Mouse (Mus musculus): ENCODE measurements around the gene Olfr818. TPM values are rescaled to one million over a fixed set of nuclear protein-coding genes. Genes with fewer than 3 reads are reported as not detected.
"Not testable (repeated sequence)": the region's sequence is repeated elsewhere in the genome, so short reads cannot be mapped to it uniquely, and the experiment has no call there.

Gene Olfr818
- not detected in 2 replicates for polyA plus RNA-seq (2014; fragmentation: Nextera tagmentation; extraction: Ambion mirVana)

DNA sequence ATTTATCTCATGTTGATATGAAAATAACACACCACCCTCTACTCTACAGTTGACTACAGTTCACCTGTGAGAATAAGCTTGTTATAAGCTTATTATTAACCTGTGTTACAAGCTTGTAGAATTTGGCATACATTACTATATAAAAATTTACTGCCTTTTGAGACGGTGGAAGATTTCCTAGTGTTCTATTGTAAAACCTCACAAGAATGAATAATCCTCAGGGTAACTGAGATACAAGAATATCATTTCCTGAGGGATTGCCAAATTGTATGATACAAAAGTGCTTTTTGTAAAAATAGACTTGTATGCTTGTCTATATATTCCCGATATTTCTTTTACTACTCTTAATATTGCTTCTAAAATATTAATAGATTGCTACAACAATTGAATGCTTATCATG, at the start of gene Olfr818:
TSS of gene Olfr818 (minus strand) at position 101 of the 400 bp plus-strand sequence.
- 87% methylated on average over 2 of the region's 2 CpGs for WGBS
- Histone ChIP-seq H3K27ac (ENCODE audit: low read depth, low read length) (no peak within 1 kb of the TSS), H3K9me3 (ENCODE audit: control insufficient read depth, low read length) (no peaks in the 10 kb centered on the region), H3K36me3 (ENCODE audit: control insufficient read depth, insufficient read depth, low read length) (no peaks in the 10 kb centered on the region), H3K4me1 (replicated peaks; ENCODE audit: control insufficient read depth, insufficient read depth, low read length) (no peaks in the 10 kb centered on the region), H3K27me3 (replicated peaks; ENCODE audit: control insufficient read depth, insufficient read depth, low read length) (no peaks in the 10 kb centered on the region), H3K9ac (ENCODE audit: low read depth, low read length) (no peak within 1 kb of the TSS), H3K4me2 (no peak within 1 kb of the TSS), H3K4me3 (ENCODE audit: low read depth, low read length) (no peak within 1 kb of the TSS)
- no peak for DNase-seq (ENCODE audit: low spot score)
- no peak for ATAC-seq (replicated peaks; ENCODE audit: low FRiP score)

DNA sequence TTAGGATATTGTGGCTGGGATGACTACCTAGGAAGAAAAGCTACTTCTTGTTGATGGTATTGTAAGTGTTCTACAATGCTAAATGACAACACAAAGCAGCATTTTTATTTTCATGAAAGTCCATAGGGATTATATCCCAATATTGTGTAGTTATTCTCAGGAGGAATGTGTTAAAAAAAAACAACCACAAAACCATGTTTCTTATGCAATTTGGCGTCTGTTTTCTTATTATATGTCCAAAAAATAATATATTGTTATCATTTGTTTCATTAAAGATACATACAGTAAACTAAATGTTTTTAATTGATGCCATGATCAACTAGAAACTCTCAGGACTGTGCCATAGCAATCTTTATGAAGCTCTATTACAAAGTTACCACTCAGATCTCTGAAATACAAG, 36.1 kb upstream of the Olfr818 start, which contains the start of gene Gm10310:
TSS of gene Gm10310 (minus strand) at position 101 of the 400 bp plus-strand sequence.
- H3K27me3 ChIP-seq (replicated peaks; ENCODE audit: control insufficient read depth, insufficient read depth, low read length); H3K4me2 ChIP-seq; H3K9ac ChIP-seq (ENCODE audit: low read depth, low read length); DNase-seq (ENCODE audit: low spot score); ATAC-seq (replicated peaks; ENCODE audit: low FRiP score); H3K4me1 ChIP-seq (replicated peaks; ENCODE audit: control insufficient read depth, insufficient read depth, low read length); H3K9me3 ChIP-seq (ENCODE audit: control insufficient read depth, low read length); H3K27ac ChIP-seq (ENCODE audit: low read depth, low read length); H3K4me3 ChIP-seq (ENCODE audit: low read depth, low read length); H3K36me3 ChIP-seq (ENCODE audit: control insufficient read depth, insufficient read depth, low read length): not testable (repeated sequence)
- WGBS = no CpG with 5 or more reads among the region's 1 CpGs

DNA sequence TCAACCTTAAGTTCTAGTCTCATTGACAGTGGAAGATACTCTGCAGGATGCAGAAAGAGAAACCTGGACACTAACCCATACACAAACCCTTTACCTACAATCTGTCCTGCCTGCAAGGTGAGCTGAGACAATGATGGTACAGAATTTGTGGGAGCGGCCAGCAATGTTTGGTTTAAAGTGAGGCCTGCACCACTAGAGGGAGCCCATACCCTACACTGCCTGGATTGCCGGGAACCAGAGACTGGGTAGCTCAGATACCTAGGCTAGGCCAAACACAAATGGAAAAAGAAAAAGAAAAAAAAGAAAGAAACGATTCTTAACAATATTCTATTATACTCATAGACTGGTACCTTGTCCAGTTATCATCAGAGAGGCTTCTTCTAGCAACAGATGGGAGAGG, 33.0 kb upstream of the Olfr818 start:
- no CpG with 5 or more reads among the region's 3 CpGs for WGBS
- ATAC-seq (replicated peaks; ENCODE audit: low FRiP score); H3K4me3 ChIP-seq (ENCODE audit: low read depth, low read length); DNase-seq (ENCODE audit: low spot score); H3K4me1 ChIP-seq (replicated peaks; ENCODE audit: control insufficient read depth, insufficient read depth, low read length); H3K36me3 ChIP-seq (ENCODE audit: control insufficient read depth, insufficient read depth, low read length); H3K4me2 ChIP-seq; H3K27ac ChIP-seq (ENCODE audit: low read depth, low read length); H3K27me3 ChIP-seq (replicated peaks; ENCODE audit: control insufficient read depth, insufficient read depth, low read length); H3K9ac ChIP-seq (ENCODE audit: low read depth, low read length); H3K9me3 ChIP-seq (ENCODE audit: control insufficient read depth, low read length): not testable (repeated sequence)

DNA sequence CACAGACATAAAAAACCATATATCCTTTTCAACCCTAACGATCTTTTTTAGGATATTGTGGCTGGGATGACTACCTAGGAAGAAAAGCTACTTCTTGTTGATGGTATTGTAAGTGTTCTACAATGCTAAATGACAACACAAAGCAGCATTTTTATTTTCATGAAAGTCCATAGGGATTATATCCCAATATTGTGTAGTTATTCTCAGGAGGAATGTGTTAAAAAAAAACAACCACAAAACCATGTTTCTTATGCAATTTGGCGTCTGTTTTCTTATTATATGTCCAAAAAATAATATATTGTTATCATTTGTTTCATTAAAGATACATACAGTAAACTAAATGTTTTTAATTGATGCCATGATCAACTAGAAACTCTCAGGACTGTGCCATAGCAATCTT, 27.1 kb upstream of the Olfr818 start, which contains the start of gene Olfr247:
TSS of gene Olfr247 (minus strand) at position 101 of the 400 bp plus-strand sequence.
- not testable (repeated sequence) for H3K4me3 ChIP-seq (ENCODE audit: low read depth, low read length); DNase-seq (ENCODE audit: low spot score); ATAC-seq (replicated peaks; ENCODE audit: low FRiP score); H3K9me3 ChIP-seq (ENCODE audit: control insufficient read depth, low read length); H3K27ac ChIP-seq (ENCODE audit: low read depth, low read length); H3K27me3 ChIP-seq (replicated peaks; ENCODE audit: control insufficient read depth, insufficient read depth, low read length); H3K9ac ChIP-seq (ENCODE audit: low read depth, low read length); H3K36me3 ChIP-seq (ENCODE audit: control insufficient read depth, insufficient read depth, low read length); H3K4me1 ChIP-seq (replicated peaks; ENCODE audit: control insufficient read depth, insufficient read depth, low read length); H3K4me2 ChIP-seq
- no CpG with 5 or more reads among the region's 2 CpGs for WGBS

DNA sequence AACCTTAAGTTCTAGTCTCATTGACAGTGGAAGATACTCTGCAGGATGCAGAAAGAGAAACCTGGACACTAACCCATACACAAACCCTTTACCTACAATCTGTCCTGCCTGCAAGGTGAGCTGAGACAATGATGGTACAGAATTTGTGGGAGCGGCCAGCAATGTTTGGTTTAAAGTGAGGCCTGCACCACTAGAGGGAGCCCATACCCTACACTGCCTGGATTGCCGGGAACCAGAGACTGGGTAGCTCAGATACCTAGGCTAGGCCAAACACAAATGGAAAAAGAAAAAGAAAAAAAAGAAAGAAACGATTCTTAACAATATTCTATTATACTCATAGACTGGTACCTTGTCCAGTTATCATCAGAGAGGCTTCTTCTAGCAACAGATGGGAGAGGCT, 24.1 kb upstream of the Olfr818 start:
- ATAC-seq (replicated peaks; ENCODE audit: low FRiP score); DNase-seq (ENCODE audit: low spot score): not testable (repeated sequence)
- no CpG with 5 or more reads among the region's 3 CpGs for WGBS

DNA sequence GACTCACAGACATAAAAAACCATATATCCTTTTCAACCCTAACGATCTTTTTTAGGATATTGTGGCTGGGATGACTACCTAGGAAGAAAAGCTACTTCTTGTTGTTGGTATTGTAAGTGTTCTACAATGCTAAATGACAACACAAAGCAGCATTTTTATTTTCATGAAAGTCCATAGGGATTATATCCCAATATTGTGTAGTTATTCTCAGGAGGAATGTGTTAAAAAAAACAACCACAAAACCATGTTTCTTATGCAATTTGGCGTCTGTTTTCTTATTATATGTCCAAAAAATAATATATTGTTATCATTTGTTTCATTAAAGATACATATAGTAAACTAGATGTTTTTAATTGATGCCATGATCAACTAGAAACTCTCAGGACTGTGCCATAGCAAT, 18.3 kb upstream of the Olfr818 start, which contains the start of gene Olfr819:
TSS of gene Olfr819 (minus strand) at position 101 of the 400 bp plus-strand sequence.
- WGBS = 75% methylated on average over 2 of the region's 2 CpGs
- not testable (repeated sequence) for H3K27ac ChIP-seq (ENCODE audit: low read depth, low read length); ATAC-seq (replicated peaks; ENCODE audit: low FRiP score)

More for the DNA sequence above, 24.1 kb upstream of the Olfr818 start:
- H3K27ac ChIP-seq (ENCODE audit: low read depth, low read length); H3K4me2 ChIP-seq; H3K9me3 ChIP-seq (ENCODE audit: control insufficient read depth, low read length); H3K27me3 ChIP-seq (replicated peaks; ENCODE audit: control insufficient read depth, insufficient read depth, low read length); H3K36me3 ChIP-seq (ENCODE audit: control insufficient read depth, insufficient read depth, low read length); H3K4me3 ChIP-seq (ENCODE audit: low read depth, low read length); H3K9ac ChIP-seq (ENCODE audit: low read depth, low read length); H3K4me1 ChIP-seq (replicated peaks; ENCODE audit: control insufficient read depth, insufficient read depth, low read length): not testable (repeated sequence)

DNA sequence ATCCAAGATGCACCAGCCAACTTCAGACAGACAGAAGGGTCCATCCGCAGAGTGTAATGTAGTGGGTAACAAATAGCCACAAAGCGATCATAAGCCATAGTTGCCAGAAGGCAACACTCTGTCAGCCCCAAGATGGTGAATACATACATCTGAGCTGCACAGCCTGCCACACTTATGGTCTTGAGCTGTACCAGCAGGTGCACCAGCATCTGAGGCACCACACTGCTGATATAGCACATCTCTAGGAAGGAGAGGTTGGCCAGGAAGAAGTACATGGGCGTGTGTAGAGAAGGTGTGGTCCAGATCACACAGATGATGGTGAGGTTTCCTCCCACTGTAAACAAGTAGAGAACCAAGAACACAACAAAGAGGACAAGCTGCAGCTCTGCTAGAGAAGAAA, 17.3 kb upstream of the Olfr818 start:
- DNase-seq (ENCODE audit: low spot score); H3K9ac ChIP-seq (ENCODE audit: low read depth, low read length); H3K27me3 ChIP-seq (replicated peaks; ENCODE audit: control insufficient read depth, insufficient read depth, low read length); H3K4me1 ChIP-seq (replicated peaks; ENCODE audit: control insufficient read depth, insufficient read depth, low read length); H3K4me2 ChIP-seq; ATAC-seq (replicated peaks; ENCODE audit: low FRiP score); H3K9me3 ChIP-seq (ENCODE audit: control insufficient read depth, low read length); H3K4me3 ChIP-seq (ENCODE audit: low read depth, low read length); H3K36me3 ChIP-seq (ENCODE audit: control insufficient read depth, insufficient read depth, low read length); H3K27ac ChIP-seq (ENCODE audit: low read depth, low read length): not testable (repeated sequence)
- 97% methylated on average over 2 of the region's 3 CpGs for WGBS

More for the DNA sequence above, 18.3 kb upstream of the Olfr818 start, which contains the start of gene Olfr819:
- H3K9ac ChIP-seq (ENCODE audit: low read depth, low read length); H3K4me2 ChIP-seq; DNase-seq (ENCODE audit: low spot score); H3K9me3 ChIP-seq (ENCODE audit: control insufficient read depth, low read length); H3K27me3 ChIP-seq (replicated peaks; ENCODE audit: control insufficient read depth, insufficient read depth, low read length); H3K4me3 ChIP-seq (ENCODE audit: low read depth, low read length); H3K4me1 ChIP-seq (replicated peaks; ENCODE audit: control insufficient read depth, insufficient read depth, low read length); H3K36me3 ChIP-seq (ENCODE audit: control insufficient read depth, insufficient read depth, low read length): not testable (repeated sequence)

DNA sequence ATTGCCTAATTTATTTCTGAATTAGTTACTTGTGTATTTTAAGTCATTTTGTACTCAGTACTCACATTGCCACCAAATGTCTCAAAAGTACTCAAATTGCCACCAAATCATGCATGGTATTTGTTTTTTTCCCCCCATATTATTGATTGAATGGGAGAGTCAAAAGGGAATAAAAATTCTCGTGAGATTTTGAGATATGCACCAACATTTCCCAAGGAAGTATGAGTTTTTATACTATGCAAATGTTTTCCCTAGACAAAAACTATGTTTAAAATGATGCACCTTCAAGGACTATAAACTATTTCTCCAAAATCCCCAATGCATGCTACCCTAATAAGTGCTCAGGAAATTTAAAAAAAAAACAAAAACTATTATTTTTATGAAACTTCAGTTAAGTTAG, 33.4 kb downstream of the Olfr818 start, which contains the start of gene Olfr816:
TSS of gene Olfr816 (minus strand) at position 101 of the 400 bp plus-strand sequence.
- Histone ChIP-seq H3K4me2 (no peak within 1 kb of the TSS), H3K9ac (ENCODE audit: low read depth, low read length) (no peak within 1 kb of the TSS), H3K9me3 (ENCODE audit: control insufficient read depth, low read length) (no peaks in the 10 kb centered on the region), H3K4me3 (ENCODE audit: low read depth, low read length) (no peak within 1 kb of the TSS), H3K27me3 (replicated peaks; ENCODE audit: control insufficient read depth, insufficient read depth, low read length) (no peaks in the 10 kb centered on the region), H3K4me1 (replicated peaks; ENCODE audit: control insufficient read depth, insufficient read depth, low read length) (no peaks in the 10 kb centered on the region), H3K27ac (ENCODE audit: low read depth, low read length) (no peak within 1 kb of the TSS), H3K36me3 (ENCODE audit: control insufficient read depth, insufficient read depth, low read length) (no peaks in the 10 kb centered on the region)
- ATAC-seq (replicated peaks; ENCODE audit: low FRiP score) = no peak
- DNase-seq (ENCODE audit: low spot score) = no peak
- WGBS = 40% methylated on average over 1 of the region's 1 CpGs

DNA sequence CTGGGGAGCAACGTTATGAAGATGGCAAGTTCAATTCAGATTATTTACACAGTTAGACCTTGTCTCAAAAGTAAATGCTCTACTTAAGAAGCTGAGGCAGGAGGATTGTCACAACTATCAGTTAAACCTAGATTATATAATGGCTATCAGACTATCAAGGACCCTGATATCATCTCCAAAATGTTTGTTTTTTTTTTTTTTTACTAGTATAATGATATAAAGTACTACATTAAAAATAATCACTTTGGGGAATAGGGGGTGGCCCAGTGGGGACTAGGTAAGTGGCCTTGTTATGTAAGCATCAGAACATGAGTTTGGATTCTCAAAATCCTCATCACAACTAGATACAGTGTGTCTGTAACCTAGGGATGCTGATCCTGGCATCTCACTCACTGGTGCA, 43.1 kb downstream of the Olfr818 start, which contains the start of gene Olfr815:
TSS of gene Olfr815 (minus strand) at position 101 of the 400 bp plus-strand sequence.
- not testable (repeated sequence) for H3K4me2 ChIP-seq; H3K9me3 ChIP-seq (ENCODE audit: control insufficient read depth, low read length); H3K4me3 ChIP-seq (ENCODE audit: low read depth, low read length); DNase-seq (ENCODE audit: low spot score); H3K9ac ChIP-seq (ENCODE audit: low read depth, low read length); H3K27me3 ChIP-seq (replicated peaks; ENCODE audit: control insufficient read depth, insufficient read depth, low read length); H3K27ac ChIP-seq (ENCODE audit: low read depth, low read length); H3K36me3 ChIP-seq (ENCODE audit: control insufficient read depth, insufficient read depth, low read length); H3K4me1 ChIP-seq (replicated peaks; ENCODE audit: control insufficient read depth, insufficient read depth, low read length); ATAC-seq (replicated peaks; ENCODE audit: low FRiP score)
- no CpG with 5 or more reads among the region's 1 CpGs for WGBS

Data from liver, embryonic 11.5 days (tissue).